Mouse (Mus musculus): Measurements from ENCODE around the gene Abcd2.

Gene Abcd2

GRCm38 (mm10) chr15:91191412-91192222, at the start of gene Abcd2:
Gene Abcd2 (minus strand): TSS chr15:91191799.
- DNase-seq (ENCODE audit: low read depth in 1 of 2, low spot score in 2 of 2): peak; percentile 26 to 31

DNA sequence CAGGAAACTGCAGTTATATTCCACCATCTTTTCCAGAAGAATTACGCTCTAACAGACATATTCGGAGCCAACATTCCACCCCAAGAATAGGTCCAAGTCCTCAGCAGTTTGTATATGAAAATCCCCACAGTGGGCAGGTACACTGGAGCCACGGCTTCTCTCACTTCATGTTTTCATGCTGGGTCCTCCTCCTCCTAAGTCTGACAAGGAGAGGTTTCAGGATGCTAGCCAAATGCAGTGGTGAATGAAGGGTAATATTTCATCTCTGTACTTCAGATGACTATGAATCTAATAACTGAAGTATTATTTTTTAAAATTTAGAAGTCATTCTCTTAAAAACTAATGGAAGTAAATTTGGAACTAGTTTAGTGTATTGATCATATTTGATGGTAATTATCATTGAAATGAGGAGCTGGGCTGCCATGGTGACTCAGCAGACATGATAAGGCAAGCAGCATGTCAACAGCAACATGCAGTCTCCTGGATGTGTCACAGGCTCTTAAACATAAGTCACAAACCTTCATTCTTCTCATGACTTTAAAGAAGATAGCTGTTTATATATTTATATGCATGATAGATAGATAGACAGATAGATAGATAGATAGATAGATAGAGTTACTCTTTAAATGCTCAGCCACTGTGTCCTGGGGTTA, 49.2 kb upstream of the Abcd2 start:
- no peak for DNase-seq (ENCODE audit: low read depth in 1 of 2, low spot score in 2 of 2)

GRCm38 (mm10) chr15:91237294-91237693, 45.7 kb upstream of the Abcd2 start:
- DNase-seq (ENCODE audit: low read depth in 1 of 2, low spot score in 2 of 2): no peak

DNA sequence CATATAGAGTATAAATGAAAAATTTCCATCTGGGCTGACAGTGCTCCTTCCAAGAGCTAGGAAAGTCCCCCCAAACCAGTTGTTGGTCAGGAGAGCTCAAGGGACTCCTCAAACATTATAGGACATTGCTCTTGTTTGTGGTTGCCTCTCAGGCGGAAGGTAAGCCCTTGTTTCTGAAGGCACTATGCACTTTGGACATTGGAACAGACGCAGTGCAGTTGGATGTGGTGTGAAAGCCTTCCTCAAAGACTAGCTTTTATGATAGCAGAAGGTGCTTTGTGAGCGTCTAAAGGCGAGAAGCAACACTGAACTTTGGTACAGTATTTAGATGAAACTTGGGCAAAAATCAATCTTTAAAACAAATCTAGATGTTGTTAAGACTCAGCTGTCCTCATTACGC, 14.9 kb upstream of the Abcd2 start:
- DNase-seq (ENCODE audit: low read depth in 1 of 2, low spot score in 2 of 2): no peak

DNA sequence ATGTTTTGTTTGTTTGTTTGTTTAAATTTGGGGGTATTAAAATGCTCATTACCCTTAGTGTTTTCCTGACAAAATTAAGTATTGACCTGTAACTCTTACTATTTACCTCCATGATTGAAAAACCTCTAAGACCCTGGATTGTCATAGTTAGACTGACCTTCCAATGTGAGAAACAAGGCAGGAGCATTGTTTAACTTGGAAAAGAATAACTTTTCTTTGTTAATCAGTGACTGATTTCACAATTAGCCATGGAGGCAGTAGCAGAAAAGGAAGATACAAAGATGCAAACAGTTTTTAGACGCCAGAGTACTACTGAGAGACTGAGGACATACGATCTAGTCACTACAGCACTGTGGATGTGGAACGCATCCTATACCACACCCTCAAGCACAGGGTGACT, 11.9 kb upstream of the Abcd2 start:
- no peak for DNase-seq (ENCODE audit: low read depth in 1 of 2, low spot score in 2 of 2)

- no peak for DNase-seq (ENCODE audit: low read depth in 1 of 2, low spot score in 2 of 2)
These were observed 10.9 kb upstream of the Abcd2 start for GRCm38 (mm10) chr15:91202486-91202885.

- DNase-seq (ENCODE audit: low read depth in 1 of 2, low spot score in 2 of 2): no peak
These were observed 9.2 kb upstream of the Abcd2 start for GRCm38 (mm10) chr15:91200833-91201232.

DNA sequence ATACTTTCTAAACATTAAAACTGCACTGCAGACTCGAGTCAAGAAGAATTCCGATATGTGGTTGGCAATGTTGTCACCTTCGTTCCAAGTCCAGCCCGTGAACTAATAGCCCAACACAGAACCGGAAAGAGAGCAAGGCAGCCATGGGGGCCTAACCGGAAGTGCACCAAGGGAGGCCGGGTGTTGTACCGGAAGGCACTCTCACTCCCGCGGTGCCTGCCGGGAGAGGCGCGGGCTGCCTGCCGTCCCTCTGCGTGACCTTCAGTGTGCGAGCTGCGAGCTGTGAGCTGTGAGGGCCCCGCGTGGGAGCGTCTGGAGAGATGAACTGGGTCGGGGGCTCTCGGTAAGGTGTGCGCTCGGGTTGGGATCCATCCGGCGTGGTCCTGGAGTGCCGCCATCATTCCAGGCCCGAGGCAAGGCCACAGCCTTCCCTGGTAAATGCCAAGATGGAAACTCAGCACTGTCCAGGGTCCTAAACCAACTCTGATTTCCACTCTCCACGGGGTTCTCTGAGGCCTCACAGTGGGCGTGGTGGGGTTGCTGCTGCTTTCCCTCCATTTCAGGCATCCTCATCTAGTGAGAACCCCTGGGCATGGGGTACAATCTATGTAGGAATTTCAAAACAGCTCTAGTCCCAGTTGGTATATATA, 7.8 kb upstream of the Abcd2 start, which contains the start of gene CN725425:
Gene CN725425, plus strand, starts transcription at position 239 of the 650 bp plus-strand sequence.
- no peak for DNase-seq (ENCODE audit: low read depth in 1 of 2, low spot score in 2 of 2)

DNA sequence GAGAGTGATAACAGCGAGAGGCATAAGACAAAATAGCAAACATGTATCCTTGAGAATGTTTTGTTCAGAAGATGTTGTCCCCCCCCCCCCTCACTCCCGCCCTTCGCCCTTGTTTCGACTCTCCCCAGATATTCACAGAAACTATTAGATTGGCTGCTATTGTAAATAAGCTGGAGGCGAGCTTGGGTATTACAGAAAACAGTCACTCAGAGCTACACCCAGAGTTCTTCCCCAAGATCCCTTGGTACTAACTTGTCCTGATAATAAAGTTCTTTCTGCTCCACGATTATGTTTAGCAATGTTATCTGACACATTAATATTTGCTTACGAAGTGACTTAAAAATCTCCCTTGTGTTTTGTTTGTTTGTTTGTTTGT, 612 bp upstream of the Abcd2 start:
- no peak for DNase-seq (ENCODE audit: low read depth in 1 of 2, low spot score in 2 of 2)

DNA sequence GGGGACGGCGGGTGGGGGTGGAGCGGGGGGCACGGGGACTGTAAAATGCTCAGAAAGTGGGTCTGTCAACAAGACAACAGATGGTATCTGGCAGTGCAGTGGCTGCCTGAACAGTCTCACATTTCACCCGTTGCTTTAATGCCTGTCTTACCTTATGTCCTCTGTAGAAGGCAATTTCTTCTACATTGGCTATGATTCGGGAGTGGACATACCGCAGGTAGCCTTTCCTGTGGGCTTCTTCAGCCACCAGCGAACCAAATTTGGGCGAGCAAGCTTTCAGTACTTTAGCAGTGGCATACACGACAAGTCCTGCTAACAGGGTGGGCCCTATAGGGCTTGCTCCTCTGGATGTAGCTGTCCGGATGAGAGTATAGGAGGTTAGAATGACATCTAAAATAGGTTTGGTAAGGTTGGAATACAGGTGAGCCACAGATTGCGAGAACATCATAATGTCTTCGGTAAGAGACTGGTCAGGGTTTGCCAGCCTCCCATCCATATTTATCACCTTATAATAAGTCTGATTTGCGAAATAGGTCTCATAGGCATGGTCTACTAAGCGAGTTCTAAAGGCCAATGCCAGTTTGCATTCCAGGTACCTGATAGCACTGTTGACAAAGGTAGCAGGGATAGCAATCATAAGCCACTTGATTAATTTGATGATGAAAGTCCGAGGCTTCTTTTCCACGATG, 936 bp downstream of the Abcd2 start:
- DNase-seq (ENCODE audit: low read depth in 1 of 2, low spot score in 2 of 2): no peak

DNA sequence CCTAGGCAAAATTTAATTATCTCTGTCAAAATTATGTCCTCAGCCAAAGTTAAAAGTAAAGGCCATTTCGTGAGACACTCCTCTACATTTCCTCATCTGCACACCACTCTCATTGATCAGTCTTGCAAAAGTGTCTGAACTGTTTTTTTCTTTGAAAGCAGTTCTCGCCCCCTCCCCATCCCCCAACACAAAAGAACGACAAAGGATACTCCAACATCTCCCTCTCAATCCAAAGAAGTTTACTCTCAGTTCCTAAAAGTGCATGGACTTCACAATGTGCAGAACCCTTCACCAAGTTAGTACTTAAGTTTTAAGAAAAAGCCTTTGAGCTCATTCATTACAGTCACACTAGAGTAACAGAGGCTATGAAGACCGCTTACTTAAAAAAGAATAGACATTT, 1.6 kb downstream of the Abcd2 start:
- no peak for DNase-seq (ENCODE audit: low read depth in 1 of 2, low spot score in 2 of 2)

DNA sequence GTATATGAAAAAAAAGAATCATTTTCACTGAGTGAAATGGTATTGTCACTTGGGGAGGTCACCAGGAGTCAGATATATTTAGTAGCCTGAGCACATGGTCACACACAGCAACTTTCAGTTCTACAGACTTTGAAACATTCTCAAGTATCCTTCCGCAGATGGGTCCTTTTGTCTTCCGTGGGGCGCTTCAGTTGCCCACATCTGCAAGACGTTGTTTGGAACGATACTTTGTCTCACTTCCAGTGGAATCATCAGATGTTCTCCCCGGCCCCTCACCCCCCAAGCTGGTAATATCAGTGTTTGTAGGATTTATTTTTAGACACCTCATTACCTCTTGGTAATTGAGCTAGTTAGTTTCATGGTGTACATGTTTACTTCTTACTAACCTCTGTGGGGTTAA, 5.2 kb downstream of the Abcd2 start:
- DNase-seq (ENCODE audit: low read depth in 1 of 2, low spot score in 2 of 2): no peak

DNA sequence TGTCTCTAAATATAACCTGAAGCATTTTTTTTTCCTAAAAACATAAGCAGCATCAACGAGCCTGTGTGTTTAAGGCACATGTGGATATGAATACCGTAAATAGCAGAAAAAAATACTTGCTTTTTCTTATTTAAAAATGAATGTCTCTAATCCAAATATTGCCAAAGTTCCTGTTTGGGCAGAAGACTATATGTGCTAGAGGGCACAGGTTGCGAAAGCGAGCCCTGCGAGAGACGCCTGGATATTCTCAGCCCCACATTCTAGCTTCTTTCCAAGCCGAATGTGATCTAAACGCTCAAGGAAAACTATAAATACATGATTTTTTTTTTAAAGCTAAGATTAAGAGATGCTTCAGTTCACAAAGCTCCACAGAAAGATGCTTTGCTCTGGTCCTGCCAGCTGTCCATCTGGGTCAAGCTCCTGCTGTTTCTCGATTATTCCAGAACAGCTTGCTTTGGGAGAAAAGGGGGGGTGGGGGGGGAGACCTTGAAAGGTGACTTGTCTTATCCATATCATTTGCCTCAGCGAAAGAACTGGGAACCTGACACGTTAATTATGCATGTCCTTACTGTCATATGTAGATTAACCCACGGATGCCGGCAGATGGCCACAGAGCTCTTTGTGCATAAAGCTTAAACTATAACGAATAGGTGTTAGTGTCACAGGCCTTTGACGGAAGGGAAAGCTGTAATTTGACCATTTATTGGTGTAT, 11.5 kb downstream of the Abcd2 start:
- DNase-seq (ENCODE audit: low read depth in 1 of 2, low spot score in 2 of 2): no peak

- no peak for DNase-seq (ENCODE audit: low read depth in 1 of 2, low spot score in 2 of 2)
These were observed 12.8 kb downstream of the Abcd2 start for GRCm38 (mm10) chr15:91178656-91179314.

DNA sequence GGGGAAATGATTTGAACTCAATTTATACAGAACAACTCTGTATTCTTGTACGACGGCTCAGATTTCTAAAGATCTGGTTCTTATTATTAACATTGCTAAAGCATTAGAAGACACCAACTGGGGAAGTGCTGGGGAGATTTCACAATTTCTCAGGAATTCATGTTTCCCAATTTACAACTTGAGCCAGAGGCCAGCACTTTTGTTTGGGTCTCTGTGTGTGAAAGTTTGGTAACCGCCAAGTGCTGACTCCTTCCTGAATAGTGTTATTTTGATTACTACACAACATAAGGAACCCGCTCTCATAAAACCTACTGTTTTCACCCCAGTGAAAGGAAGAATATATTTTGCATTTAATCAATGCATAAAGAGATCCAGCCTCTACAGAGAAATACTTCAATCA, 19.4 kb downstream of the Abcd2 start:
- no peak for DNase-seq (ENCODE audit: low read depth in 1 of 2, low spot score in 2 of 2)

- no peak for DNase-seq (ENCODE audit: low read depth in 1 of 2, low spot score in 2 of 2)
These were observed 20.3 kb downstream of the Abcd2 start for GRCm38 (mm10) chr15:91171332-91171731.

DNA sequence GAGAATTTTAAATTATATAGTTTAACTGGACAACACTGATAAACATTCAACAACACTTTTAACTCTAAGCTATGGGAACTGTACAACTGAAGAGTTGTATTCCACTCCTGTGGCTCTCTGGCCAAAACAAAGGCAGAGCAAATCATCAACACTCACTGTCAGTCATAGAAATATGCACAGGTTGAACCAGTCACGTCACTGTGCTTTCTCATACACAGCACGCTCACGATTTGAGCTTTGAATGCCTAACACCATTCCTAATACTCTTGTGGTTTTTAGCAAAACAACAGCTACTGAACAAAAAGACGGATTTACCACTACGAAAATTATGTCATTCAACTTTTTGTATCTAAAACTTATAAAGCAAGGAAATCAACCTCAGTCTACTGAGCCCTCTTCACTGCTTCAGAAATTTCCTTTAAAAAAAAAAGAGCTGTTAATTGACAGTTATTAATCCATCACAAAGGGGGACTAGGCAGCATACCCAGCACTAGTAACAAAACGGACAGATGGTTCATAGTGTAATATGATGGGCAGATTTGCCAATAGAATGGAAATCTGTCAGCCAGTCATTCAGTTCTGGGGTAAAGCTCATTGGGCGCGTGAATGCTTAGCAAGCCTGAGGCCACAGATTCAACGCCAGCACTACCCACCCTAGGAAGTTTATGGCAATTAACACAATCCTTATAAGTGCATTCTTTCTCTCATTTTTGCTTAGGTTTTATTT, 20.8 kb downstream of the Abcd2 start:
- no peak for DNase-seq (ENCODE audit: low read depth in 1 of 2, low spot score in 2 of 2)

- no peak for DNase-seq (ENCODE audit: low read depth in 1 of 2, low spot score in 2 of 2)
These were observed 23.6 kb downstream of the Abcd2 start for GRCm38 (mm10) chr15:91167850-91168562.

DNA sequence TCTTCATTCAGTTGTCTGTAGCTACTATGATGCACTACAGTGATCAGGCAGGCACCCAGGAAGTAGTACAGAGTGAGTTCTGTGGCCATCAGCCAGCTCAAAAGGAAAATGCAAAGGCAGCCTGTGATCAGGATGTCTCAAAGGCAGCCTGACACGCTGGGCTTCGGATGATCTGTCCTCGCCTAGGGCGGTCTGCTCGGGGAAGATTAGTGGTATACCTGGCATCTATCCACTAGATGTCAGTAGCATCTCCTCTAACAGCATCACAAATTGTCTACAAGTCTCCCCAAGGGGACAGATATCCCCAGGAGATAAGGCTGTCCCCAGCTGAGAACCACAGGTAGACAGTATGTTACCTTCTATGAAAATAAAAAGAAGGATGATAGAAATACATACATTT, 26.6 kb downstream of the Abcd2 start:
- DNase-seq (ENCODE audit: low read depth in 1 of 2, low spot score in 2 of 2): no peak
